Mouse (Mus musculus) testis, adult 2 months (tissue): ENCODE results near the gene Il12b. TPM values are rescaled to one million over a fixed set of nuclear protein-coding genes. Genes with fewer than 3 reads are reported as not detected.
"Not testable (repeated sequence)": the region's sequence is repeated elsewhere in the genome, so short reads cannot be mapped to it uniquely, and the experiment has no call there.

ENCODE experiments used
- H3K27ac ChIP-seq: fragments of 200-500 bp; 2 replicates; pipeline ENCODE4 v1.5.1; 2012; ENCODE audit warnings: low read depth, low read length; ENCODE audit not compliant: control insufficient read depth, insufficient read depth
- H3K27me3 ChIP-seq: fragments of 200-500 bp; 2 replicates; pipeline ENCODE4 v1.6.1; 2012; ENCODE audit warnings: mild to moderate bottlenecking, low read length, moderate library complexity; ENCODE audit not compliant: control insufficient read depth, insufficient read depth
- H3K36me3 ChIP-seq: fragments of 200-500 bp; 2 replicates; pipeline ENCODE4 v1.6.1; 2012; ENCODE audit warnings: mild to moderate bottlenecking, low read length; ENCODE audit not compliant: control insufficient read depth, insufficient read depth
- H3K4me1 ChIP-seq: fragments of 200-500 bp; 2 replicates; pipeline ENCODE4 v1.6.1; 2012; ENCODE audit warnings: low read length; ENCODE audit not compliant: control insufficient read depth, insufficient read depth
- H3K4me3 ChIP-seq: fragments of 200-500 bp; 2 replicates; pipeline ENCODE4 v1.5.1; 2012; ENCODE audit warnings: low read depth, mild to moderate bottlenecking, low read length, moderate library complexity, mixed read lengths; ENCODE audit not compliant: control insufficient read depth
- CTCF ChIP-seq: fragments of 200-500 bp; IDR thresholded peaks from 2 replicates; pipeline ENCODE4 v1.5.1; 2012; ENCODE audit warnings: low read depth, mild to moderate bottlenecking, inconsistent platforms, low read length, moderate library complexity; ENCODE audit not compliant: control insufficient read depth, insufficient read depth, insufficient replicate concordance
- POLR2A ChIP-seq: fragments of 200-500 bp; IDR thresholded peaks from 2 replicates; pipeline ENCODE4 v1.6.1; 2012; ENCODE audit warnings: low read depth, mild to moderate bottlenecking, inconsistent platforms, low read length, moderate library complexity; ENCODE audit not compliant: control insufficient read depth
- polyA plus RNA-seq: library from polyadenylated mRNA; depleted of rRNA; stranded (reverse); fragments of >200 nt; gene quantifications from 2 replicates; pipeline ENCODE4 v1.2.3, GENCODE M21; 2012; rRNA removed

Il12b gene
- polyA plus RNA-seq, 1 experiment: not detected

DNA sequence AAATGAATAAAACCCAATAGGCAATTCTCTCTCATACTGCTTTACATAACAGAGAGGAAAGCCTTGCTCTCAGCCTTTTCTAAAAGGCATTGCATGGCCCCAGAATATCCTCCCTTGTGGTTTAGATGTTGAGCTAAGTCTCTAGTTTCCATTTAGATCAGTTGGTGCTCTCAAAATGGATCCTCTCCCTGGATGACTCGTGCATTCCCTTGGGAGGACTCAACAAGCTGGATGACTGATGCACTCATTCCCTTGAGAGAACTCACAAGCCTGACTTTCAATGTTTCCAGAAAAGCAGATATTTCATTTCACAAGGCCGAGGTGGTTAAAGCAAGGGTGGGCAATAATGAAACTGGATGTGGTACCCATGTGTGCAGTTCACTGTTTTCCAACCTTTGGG lies 28.1 kb downstream of the Il12b start:
- Histone ChIP-seq H3K4me1 (no peaks in the 10 kb centered on the region), H3K36me3 (no peaks in the 10 kb centered on the region), H3K4me3 (no peak overlapping the region)

DNA sequence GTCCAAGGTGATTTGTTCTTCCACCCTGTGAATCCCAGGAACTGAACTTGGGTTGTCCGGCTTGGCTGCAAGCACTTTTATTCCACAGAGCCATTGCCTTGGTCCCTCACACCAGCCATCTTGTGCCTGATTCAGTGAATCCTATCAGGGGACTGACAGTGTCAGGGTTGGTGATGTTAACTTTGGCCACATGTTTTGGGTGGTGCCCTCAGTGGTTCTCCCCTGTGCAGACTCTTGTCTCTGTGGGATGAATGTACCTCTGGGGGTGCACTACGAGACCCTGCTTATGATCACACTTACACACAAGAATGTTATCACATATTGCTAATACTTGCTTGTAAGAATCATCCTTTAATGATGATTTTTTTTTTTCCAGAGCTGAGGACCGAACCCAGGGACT lies 30.2 kb downstream of the Il12b start:
- no peak for TF ChIP-seq POLR2A
- TF ChIP-seq CTCF: no peak
- H3K4me3 ChIP-seq: no peak overlapping the region
- no peaks in the 10 kb centered on the region for H3K36me3 ChIP-seq
- H3K27ac ChIP-seq: no peak overlapping the region
- H3K27me3 ChIP-seq: no peaks in the 10 kb centered on the region
- H3K4me1 ChIP-seq: no peaks in the 10 kb centered on the region

More for the DNA sequence above, 28.1 kb downstream of the Il12b start:
- H3K27me3 ChIP-seq: no peaks in the 10 kb centered on the region
- H3K27ac ChIP-seq: no peak overlapping the region
- no peak for TF ChIP-seq CTCF
- no peak for TF ChIP-seq POLR2A

DNA sequence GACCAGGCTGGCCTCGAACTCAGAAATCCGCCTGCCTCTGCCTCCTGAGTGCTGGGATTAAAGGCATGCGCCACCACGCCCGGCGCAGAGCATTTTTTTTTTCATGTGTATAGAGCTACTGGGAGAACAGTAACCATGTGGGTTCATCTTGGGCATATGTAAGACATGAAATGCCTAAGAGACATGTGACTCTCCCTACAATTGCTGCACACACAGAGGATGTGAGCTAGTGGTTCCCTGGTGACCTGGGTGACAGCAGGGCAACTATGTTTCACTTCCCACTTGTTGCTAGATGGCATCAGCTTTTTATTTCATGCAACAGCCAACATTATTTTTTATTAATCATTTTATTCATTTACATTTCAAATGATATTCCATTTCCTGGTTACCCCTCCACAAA lies 37.9 kb downstream of the Il12b start:
- no peaks in the 10 kb centered on the region for H3K36me3 ChIP-seq
- H3K4me1 ChIP-seq: no peaks in the 10 kb centered on the region
- H3K27ac ChIP-seq: no peak overlapping the region
- H3K4me3 ChIP-seq: no peak overlapping the region
- H3K27me3 ChIP-seq: no peaks in the 10 kb centered on the region
- TF ChIP-seq POLR2A (no peak), CTCF (no peak)

DNA sequence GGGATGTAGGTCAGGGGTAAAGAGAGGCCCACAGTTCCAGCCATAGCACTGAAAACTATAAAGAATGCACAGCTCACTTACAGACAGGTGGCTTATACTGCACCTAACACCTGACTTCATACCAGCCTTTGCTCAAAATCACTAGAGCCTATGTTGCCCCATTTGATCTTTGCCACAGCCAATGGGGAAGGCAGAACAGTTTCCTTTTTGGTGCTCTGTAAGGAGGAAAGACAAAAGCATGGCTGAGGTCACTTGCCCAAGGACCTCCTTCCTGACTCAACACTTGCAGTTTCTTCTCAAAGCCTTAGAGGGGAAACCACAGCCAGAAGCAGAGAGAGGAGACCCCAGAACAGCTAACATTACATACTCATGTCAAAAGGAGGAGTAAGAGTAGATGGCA lies 51.2 kb downstream of the Il12b start:
- no peaks in the 10 kb centered on the region for H3K36me3 ChIP-seq
- no peak overlapping the region for H3K4me3 ChIP-seq
- no peaks in the 10 kb centered on the region for H3K4me1 ChIP-seq
- TF ChIP-seq CTCF: no peak
- TF ChIP-seq POLR2A: no peak
- H3K27ac ChIP-seq: no peak overlapping the region
- H3K27me3 ChIP-seq: no peaks in the 10 kb centered on the region

DNA sequence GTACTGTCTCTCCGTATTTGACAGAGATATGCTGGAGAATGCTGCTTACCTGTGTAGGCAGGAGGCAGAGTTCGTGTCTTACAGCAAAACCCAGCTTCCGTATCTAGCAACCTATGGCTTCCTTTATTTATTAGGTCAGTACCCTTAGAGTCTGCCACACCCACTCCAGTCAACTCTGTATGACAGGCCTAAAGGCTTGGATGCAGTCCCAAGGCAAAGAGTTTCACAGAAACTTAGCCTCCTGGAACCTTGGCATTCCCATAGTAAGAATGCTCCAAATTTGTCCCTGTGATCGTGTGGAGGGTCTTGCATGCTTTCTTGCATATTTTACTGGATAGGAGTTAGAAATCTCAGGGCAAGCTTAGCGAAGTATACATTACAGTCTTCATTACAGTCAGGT lies 52.2 kb downstream of the Il12b start:
- not testable (repeated sequence) for H3K27me3 ChIP-seq, H3K4me3 ChIP-seq

DNA sequence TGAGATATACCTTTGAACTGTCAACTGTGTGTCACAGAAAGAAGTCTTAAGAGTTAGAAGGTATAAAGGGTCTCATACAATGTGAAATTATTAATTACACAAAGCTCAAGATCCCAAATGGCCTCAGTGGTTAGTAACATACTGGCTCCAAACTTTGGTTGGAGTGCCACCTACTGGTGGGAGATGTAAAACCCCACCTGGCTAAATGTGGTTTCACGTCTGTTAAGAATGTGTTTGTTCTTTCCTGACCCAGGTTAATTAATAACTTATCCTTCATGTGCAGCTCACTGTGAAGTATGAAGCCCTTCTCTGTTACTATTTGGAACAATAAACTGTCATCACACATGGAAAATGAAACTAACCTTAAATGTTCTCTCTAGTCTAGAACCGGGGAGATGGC lies 53.6 kb downstream of the Il12b start:
- no peak overlapping the region for H3K27ac ChIP-seq
- TF ChIP-seq CTCF: no peak
- TF ChIP-seq POLR2A: no peak
- no peak overlapping the region for H3K4me3 ChIP-seq
- H3K27me3 ChIP-seq: no peaks in the 10 kb centered on the region
- H3K4me1 ChIP-seq: no peaks in the 10 kb centered on the region
- H3K36me3 ChIP-seq: peaks cover 2% of the 10 kb centered on the region; the same call in 1 of the 2 replicates

More for the DNA sequence above, 52.2 kb downstream of the Il12b start:
- H3K27ac ChIP-seq, H3K4me1 ChIP-seq, H3K36me3 ChIP-seq: not testable (repeated sequence)

DNA sequence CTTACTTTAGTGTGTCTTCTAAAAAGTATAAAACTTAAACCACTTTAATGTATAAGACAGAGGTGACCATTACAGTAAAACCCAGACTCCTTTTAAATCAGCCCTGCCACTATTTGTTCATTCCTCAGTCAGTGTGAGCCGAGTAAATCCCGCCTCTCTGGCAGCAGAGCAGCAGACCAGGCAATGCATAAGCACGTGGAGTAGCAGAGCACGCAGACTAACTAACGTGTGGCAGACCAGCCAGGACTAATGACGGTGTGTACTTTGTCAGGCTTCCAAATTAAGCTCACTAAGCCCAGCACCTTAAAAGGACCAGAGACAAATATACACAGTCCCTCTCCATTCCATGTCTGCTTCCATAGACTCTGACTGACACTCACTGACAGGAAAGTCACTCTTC lies 61.6 kb downstream of the Il12b start:
- H3K27me3 ChIP-seq: no peaks in the 10 kb centered on the region
- no peak overlapping the region for H3K4me3 ChIP-seq
- H3K27ac ChIP-seq: no peak overlapping the region
- no peaks in the 10 kb centered on the region for H3K4me1 ChIP-seq
- TF ChIP-seq CTCF: no peak
- no peak for TF ChIP-seq POLR2A
- H3K36me3 ChIP-seq: peaks cover 4% of the 10 kb centered on the region

Other genes starting within 250 kb of the Il12b start
- gene Ublcp1, start 70.4 kb downstream of the Il12b start, polyA plus RNA-seq: 8.4 and 14.7 TPM in 2 replicates
- 12.6 and 14.9 TPM in 2 replicates for gene Rnf145, start 118.9 kb downstream of the Il12b start, polyA plus RNA-seq
- 1.1 and 1.2 TPM in 2 replicates for gene Ebf1, start 217.3 kb downstream of the Il12b start, polyA plus RNA-seq